In genomic region chr13:45906438-45907166, GRCm38 (mm10) we compare ENCODE assay signal across 9 mouse cellular contexts. TPM values are rescaled to one million over a fixed set of nuclear protein-coding genes. Genes with fewer than 3 reads are reported as not detected.
A peak's percentile ranks its signal among the peaks of the same experiment; 100 is the strongest.
DNase-seq lines count a peak whose midpoint lies in the region; ATAC-seq and TF ChIP-seq lines count a peak whose summit lies in the region.
"Had no signal": no experiment of that assay in that cellular context is flagged by ENCODE, and none has a peak within 500 bp of the region (broad histone marks: within the 10 kb centered on the region; RNA-seq: fewer than 3 reads in every experiment).

No protein-coding gene starts in this region.

- no peak for ATAC-seq in lung, embryonic 14.5 days (ENCODE audit: insufficient read depth)
- ATAC-seq in G1E (ENCODE audit: extremely low read depth, insufficient number of reproducible peaks, low FRiP score, poor library complexity, severe bottlenecking): no peak
- peak; percentile 69 for ATAC-seq in inflammation-experienced regulatory T-cells, adult 6 months

- TF ChIP-seq CTCF in lung, embryonic 14.5 days (IDR thresholded peaks at IDR 0.05; ENCODE audit: low read depth): no peak
- TF ChIP-seq CTCF in G1E (IDR thresholded peaks at IDR 0.05; ENCODE audit: low read depth, low read length): no peak
- no peak for TF ChIP-seq CTCF in small intestine, adult 2 months (IDR thresholded peaks at IDR 0.05; ENCODE audit: extremely low read depth, insufficient read length, insufficient replicate concordance, low read depth, low read length)

- peaks cover 17% of the 10 kb centered on the region for H3K4me1 ChIP-seq in lung, embryonic 14.5 days (ENCODE audit: insufficient read depth)
- peaks cover 78% of the 10 kb centered on the region for H3K4me1 ChIP-seq in G1E (ENCODE audit: insufficient read depth, low read depth, low read length)
- peaks cover 15% of the 10 kb centered on the region for H3K4me1 ChIP-seq in small intestine, adult 2 months (ENCODE audit: control insufficient read depth, insufficient read depth, insufficient read length, low read length)

- no peak for TF ChIP-seq POLR2A in small intestine, adult 2 months (IDR thresholded peaks at IDR 0.05; ENCODE audit: low read depth, low read length)

- no peak overlapping the region for H3K4me2 ChIP-seq in lung, embryonic 14.5 days
- H3K4me2 ChIP-seq: embryonic facial prominence, embryonic 13.5 days had no signal

- H3K27me3 ChIP-seq in lung, embryonic 14.5 days (ENCODE audit: insufficient read depth, low read length): no peaks in the 10 kb centered on the region
- no peaks in the 10 kb centered on the region for H3K27me3 ChIP-seq in G1E (ENCODE audit: insufficient read depth, low read length)
- H3K27me3 ChIP-seq in small intestine, adult 2 months (ENCODE audit: control insufficient read depth, insufficient read depth, low read length): no peaks in the 10 kb centered on the region
- H3K27me3 ChIP-seq: embryonic facial prominence, embryonic 13.5 days had no signal

- no peak overlapping the region for H3K4me3 ChIP-seq in lung, embryonic 14.5 days (ENCODE audit: low read depth, low read length)
- H3K4me3 ChIP-seq in G1E (ENCODE audit: low read depth, low read length): peak overlapping the region; percentile 61; the same call in 1 of the 2 replicates
- H3K4me3 ChIP-seq in small intestine, adult 2 months (ENCODE audit: low read depth, low read length): peak overlapping the region; percentile 23
- H3K4me3 ChIP-seq: embryonic facial prominence, embryonic 13.5 days had no signal

- H3K27ac ChIP-seq in lung, embryonic 14.5 days (ENCODE audit: low read depth): 0 out of 2 replicates have a peak overlapping the region, but pooled peaks have one; percentile 4
- H3K27ac ChIP-seq in small intestine, adult 2 months (ENCODE audit: insufficient read depth, low read depth, low read length): no peak overlapping the region
- H3K27ac ChIP-seq: embryonic facial prominence, embryonic 13.5 days had no signal

- WGBS in lung, embryonic 14.5 days: 42% methylated on average over 10 of the region's 10 CpGs
- WGBS in small intestine, adult 2 months: 48% methylated on average over 10 of the region's 10 CpGs

- H3K36me3 ChIP-seq in lung, embryonic 14.5 days (ENCODE audit: insufficient read depth): no peaks in the 10 kb centered on the region
- H3K36me3 ChIP-seq in G1E (replicated peaks): peaks cover 48% of the 10 kb centered on the region
- no peaks in the 10 kb centered on the region for H3K36me3 ChIP-seq in small intestine, adult 2 months (ENCODE audit: control insufficient read depth, insufficient read depth, low read length)
- H3K36me3 ChIP-seq: embryonic facial prominence, embryonic 13.5 days had no signal

- no peak overlapping the region for H3K9ac ChIP-seq in lung, embryonic 14.5 days
- H3K9ac ChIP-seq: embryonic facial prominence, embryonic 13.5 days had no signal

- DNase-seq in lung, embryonic 14.5 days: no peak
- no peak for DNase-seq in lung, postnatal 10 days
- no peak for DNase-seq in G1E (ENCODE audit: low spot score)
- no peak for DNase-seq in layer of hippocampus, adult 18-20 months (ENCODE audit: low spot score in 2 of 2)
- no peak for DNase-seq in cerebellum, postnatal 14 days
- DNase-seq: gastrocnemius, postnatal 25 days had no signal

- H3K9me3 ChIP-seq in lung, embryonic 14.5 days (ENCODE audit: low read depth, low read length): no peaks in the 10 kb centered on the region
- no peaks in the 10 kb centered on the region for H3K9me3 ChIP-seq in G1E (replicated peaks)
- H3K9me3 ChIP-seq: embryonic facial prominence, embryonic 13.5 days had no signal

RNA-seq across cellular contexts. Expression of gene Atxn1, which starts 58.2 kb away (rescaled TPM):
- 3.9 and 6.4 TPM in 2 replicates for polyA plus RNA-seq in lung, embryonic 14.5 days (2014; fragmentation: Nextera tagmentation; extraction: Ambion mirVana)
- 45.0 and 61.0 TPM in 2 replicates for total RNA-seq in G1E (2014; fragmentation: Nextera tagmentation)
- total RNA-seq in G1E (2017): 25.0 and 27.9 TPM in 2 replicates
- polyA plus RNA-seq in G1E (2012): 7.8 and 9.4 TPM in 2 replicates
- 10 to 100 TPM; 35.9 to 51.1 (median 39.1) TPM for polyA plus RNA-seq in inflammation-experienced regulatory T-cells, adult 6 months (2017; shearing (Covaris generic))
- 9.2 and 34.9 TPM in 2 replicates for polyA plus RNA-seq in small intestine, adult 2 months (2012; rRNA removed)
- 100 to 1,000 TPM; 117 to 121 TPM for total RNA-seq in layer of hippocampus, adult 18-20 months (2021)
